Mouse (Mus musculus): ENCODE results near the gene Plekhn1. TPM values are rescaled to one million over a fixed set of nuclear protein-coding genes. Genes with fewer than 3 reads are reported as not detected.

Gene Plekhn1
- total and polyA plus RNA-seq, 3 experiments = 11.8 to 20.0 TPM; not detected in 1

- Histone ChIP-seq H3K4me1 (ENCODE audit: control insufficient read depth in 1 of 2, insufficient read depth in 2 of 2, low read length in 2 of 2) (peaks cover 14 to 29% of the 10 kb centered on the region in 2 experiments), H3K27ac (ENCODE audit: control insufficient read depth, low read depth, low read length) (peak overlapping the region; percentile 75)
Measured at GRCm38 (mm10) chr4:156185950-156186850, 48.5 kb downstream of the Plekhn1 start.

GRCm38 (mm10) chr4:156185456-156185949 lies 49.2 kb downstream of the Plekhn1 start:
- peak; percentile 80 for DNase-seq (ENCODE audit: low read depth, low spot score)
- H3K36me3 ChIP-seq (ENCODE audit: control insufficient read depth in 1 of 2, insufficient read depth in 2 of 2, low read length in 2 of 2) = peaks cover 0 to 19% of the 10 kb centered on the region in 2 experiments; a peak in 3 of 4 replicates
- H3K9ac ChIP-seq (ENCODE audit: control insufficient read depth, low read depth, low read length, poor library complexity, severe bottlenecking) = peak overlapping the region; percentile 62
- no peaks in the 10 kb centered on the region for H3K27me3 ChIP-seq (ENCODE audit: control insufficient read depth in 1 of 2, insufficient read depth in 2 of 2, low read length in 2 of 2)
- peak overlapping the region; percentile 75 for H3K27ac ChIP-seq (ENCODE audit: control insufficient read depth, low read depth, low read length)
- peak overlapping the region; percentile 34 to 44 for H3K4me3 ChIP-seq (ENCODE audit: control insufficient read depth in 1 of 2, insufficient read depth in 1 of 2, low read depth in 2 of 2, low read length in 2 of 2)
- peaks cover 14 to 29% of the 10 kb centered on the region in 2 experiments for H3K4me1 ChIP-seq (ENCODE audit: control insufficient read depth in 1 of 2, insufficient read depth in 2 of 2, low read length in 2 of 2)
- no peaks in the 10 kb centered on the region for H3K79me2 ChIP-seq (ENCODE audit: control insufficient read depth, insufficient read depth, low read length, poor library complexity)
- no peaks in the 10 kb centered on the region for H3K9me3 ChIP-seq (replicated peaks; ENCODE audit: insufficient read depth, low read length)
- TF ChIP-seq TAL1 (IDR thresholded peaks at IDR 0.05; ENCODE audit: low read length) (peak; percentile 88), SIN3A (IDR thresholded peaks at IDR 0.05; ENCODE audit: low read length) (peak; percentile 58; the same call in 1 of the 2 replicates), TBP (IDR thresholded peaks at IDR 0.05; ENCODE audit: low read depth, low read length) (peak; percentile 34; the same call in 1 of the 2 replicates), POLR2A (IDR thresholded peaks at IDR 0.05; ENCODE audit: control insufficient read depth in 1 of 2, insufficient read depth in 1 of 2, low read depth in 1 of 2, low read length in 2 of 2, poor library complexity in 1 of 2) (no peak), NRF1 (IDR thresholded peaks at IDR 0.05; ENCODE audit: insufficient read depth, low read depth, low read length, poor library complexity, severe bottlenecking) (no peak), CTCF (IDR thresholded peaks at IDR 0.05 in 2 of 3, conservative IDR thresholded peaks at IDR 0.05 in 1 of 3; ENCODE audit: control insufficient read depth in 1 of 3, insufficient read depth in 1 of 3, low read depth in 2 of 3, low read length in 3 of 3, poor library complexity in 1 of 3, severe bottlenecking in 1 of 3) (no peak), ZMIZ1 (IDR thresholded peaks at IDR 0.05; ENCODE audit: low read depth, low read length) (no peak), ETS1 (IDR thresholded peaks at IDR 0.05; ENCODE audit: low read depth, low read length) (peak; percentile 66), POLR2AphosphoS5 (IDR thresholded peaks at IDR 0.05; ENCODE audit: borderline replicate concordance, low read depth, low read length) (no peak), KAT2A (conservative IDR thresholded peaks at IDR 0.05; ENCODE audit: low read depth, low read length) (no peak; the same call in 1 of the 2 replicates), ZKSCAN1 (IDR thresholded peaks at IDR 0.05; ENCODE audit: low read depth, low read length) (no peak), RAD21 (IDR thresholded peaks at IDR 0.05; ENCODE audit: low read depth, low read length) (no peak), MAX (IDR thresholded peaks at IDR 0.05; ENCODE audit: low read length) (no peak), CHD1 (IDR thresholded peaks at IDR 0.05; ENCODE audit: low read depth, low read length) (no peak), ZNF384 (IDR thresholded peaks at IDR 0.05; ENCODE audit: low read depth, low read length) (no peak), HCFC1 (IDR thresholded peaks at IDR 0.05; ENCODE audit: low read depth, low read length) (peak; percentile 29; the same call in 1 of the 2 replicates), MEF2A (IDR thresholded peaks at IDR 0.05; ENCODE audit: extremely low read depth, insufficient replicate concordance, low read depth, low read length, poor library complexity, severe bottlenecking) (no peak), UBTF (IDR thresholded peaks at IDR 0.05; ENCODE audit: borderline replicate concordance, insufficient read depth, low read depth, low read length) (0 out of 2 replicates have a peak, but pooled peaks have one; percentile 39), TCF12 (IDR thresholded peaks at IDR 0.05; ENCODE audit: low read depth, low read length) (peak; percentile 93), POLR2AphosphoS2 (IDR thresholded peaks at IDR 0.05; ENCODE audit: low read length) (no peak), USF2 (IDR thresholded peaks at IDR 0.05; ENCODE audit: borderline replicate concordance in 1 of 2, insufficient read depth in 1 of 2, low read depth in 1 of 2, low read length in 2 of 2) (no peak), MAZ (IDR thresholded peaks at IDR 0.05; ENCODE audit: low read depth, low read length) (0 out of 2 replicates have a peak, but pooled peaks have one; percentile 52), ELF1 (IDR thresholded peaks at IDR 0.05; ENCODE audit: low read depth, low read length) (no peak), GABPA (IDR thresholded peaks at IDR 0.05; ENCODE audit: low read depth, low read length) (no peak), E2F4 (IDR thresholded peaks at IDR 0.05; ENCODE audit: borderline replicate concordance, low read depth, low read length) (no peak)

More at GRCm38 (mm10) chr4:156185950-156186850, 48.5 kb downstream of the Plekhn1 start:
- Histone ChIP-seq H3K9ac (ENCODE audit: control insufficient read depth, low read depth, low read length, poor library complexity, severe bottlenecking) (peak overlapping the region; percentile 62), H3K79me2 (ENCODE audit: control insufficient read depth, insufficient read depth, low read length, poor library complexity) (no peaks in the 10 kb centered on the region), H3K9me3 (replicated peaks; ENCODE audit: insufficient read depth, low read length) (no peaks in the 10 kb centered on the region), H3K27me3 (ENCODE audit: control insufficient read depth in 1 of 2, insufficient read depth in 2 of 2, low read length in 2 of 2) (no peaks in the 10 kb centered on the region), H3K36me3 (ENCODE audit: control insufficient read depth in 1 of 2, insufficient read depth in 2 of 2, low read length in 2 of 2) (peaks cover 0 to 19% of the 10 kb centered on the region in 2 experiments; a peak in 3 of 4 replicates), H3K4me3 (ENCODE audit: control insufficient read depth in 1 of 2, insufficient read depth in 1 of 2, low read depth in 2 of 2, low read length in 2 of 2) (peak overlapping the region; percentile 8 to 44; a peak in 3 of 4 replicates)
- no peak for TF ChIP-seq MAZ (IDR thresholded peaks at IDR 0.05; ENCODE audit: low read depth, low read length)
- 0 out of 2 replicates have a peak, but pooled peaks have one; percentile 20 for TF ChIP-seq SIN3A (IDR thresholded peaks at IDR 0.05; ENCODE audit: low read length)
- TF ChIP-seq ETS1 (IDR thresholded peaks at IDR 0.05; ENCODE audit: low read depth, low read length) = no peak
- no peak for TF ChIP-seq NELFE (IDR thresholded peaks at IDR 0.05; ENCODE audit: low read depth, low read length)
- TF ChIP-seq POLR2AphosphoS5 (IDR thresholded peaks at IDR 0.05; ENCODE audit: borderline replicate concordance, low read depth, low read length) = no peak
- TF ChIP-seq CHD2 (IDR thresholded peaks at IDR 0.05; ENCODE audit: low read length) = no peak
- TF ChIP-seq TBP (IDR thresholded peaks at IDR 0.05; ENCODE audit: low read depth, low read length) = no peak
- no peak for TF ChIP-seq POLR2AphosphoS2 (IDR thresholded peaks at IDR 0.05; ENCODE audit: low read length)
- DNase-seq (ENCODE audit: low read depth, low spot score) = no peak

Measured in MEL (cell line).